Comparison of ENCODE assay signal across 8 mouse cellular contexts in genomic region chr11:24414804-24415203, GRCm38 (mm10).
DNase-seq lines count a peak whose midpoint lies in the region; ATAC-seq and TF ChIP-seq lines count a peak whose summit lies in the region.

No protein-coding gene starts in this region.

- peak; percentile 44 to 65 (median 60); a peak in 5 of 6 replicates for TF ChIP-seq CTCF in MEL (IDR thresholded peaks at IDR 0.05 in 2 of 3, conservative IDR thresholded peaks at IDR 0.05 in 1 of 3; ENCODE audit: control insufficient read depth in 1 of 3, insufficient read depth in 1 of 3, low read depth in 2 of 3, low read length in 3 of 3, poor library complexity in 1 of 3, severe bottlenecking in 1 of 3)

- no peak overlapping the region for H3K4me2 ChIP-seq in forebrain, embryonic 14.5 days (ENCODE audit: low read length)
- no peak overlapping the region for H3K4me2 ChIP-seq in forebrain, embryonic 12.5 days

- H3K4me3 ChIP-seq in forebrain, embryonic 14.5 days (ENCODE audit: low read depth, low read length): no peak overlapping the region
- no peak overlapping the region for H3K4me3 ChIP-seq in forebrain, embryonic 12.5 days (replicated peaks)
- H3K4me3 ChIP-seq in MEL (ENCODE audit: control insufficient read depth in 1 of 2, insufficient read depth in 1 of 2, low read depth in 2 of 2, low read length in 2 of 2): no peak overlapping the region

- no peaks in the 10 kb centered on the region; the same call in 1 of the 2 replicates for H3K9me3 ChIP-seq in forebrain, embryonic 14.5 days (replicated peaks; ENCODE audit: control insufficient read depth, low read length)
- H3K9me3 ChIP-seq in forebrain, embryonic 12.5 days: peaks cover 8% of the 10 kb centered on the region; the same call in 1 of the 2 replicates
- no peaks in the 10 kb centered on the region for H3K9me3 ChIP-seq in MEL (replicated peaks; ENCODE audit: insufficient read depth, low read length)

- H3K36me3 ChIP-seq in forebrain, embryonic 14.5 days (ENCODE audit: control insufficient read depth, insufficient read depth, low read length): no peaks in the 10 kb centered on the region
- H3K36me3 ChIP-seq in forebrain, embryonic 12.5 days (replicated peaks): no peaks in the 10 kb centered on the region
- no peaks in the 10 kb centered on the region for H3K36me3 ChIP-seq in MEL (ENCODE audit: control insufficient read depth in 1 of 2, insufficient read depth in 2 of 2, low read length in 2 of 2)

- no peaks in the 10 kb centered on the region for H3K79me2 ChIP-seq in MEL (ENCODE audit: control insufficient read depth, insufficient read depth, low read length, poor library complexity)

- TF ChIP-seq EP300 in MEL (IDR thresholded peaks at IDR 0.05; ENCODE audit: low read depth in 1 of 2, low read length in 2 of 2): no peak

- no peak for TF ChIP-seq POLR2A in MEL (IDR thresholded peaks at IDR 0.05; ENCODE audit: control insufficient read depth in 1 of 2, insufficient read depth in 1 of 2, low read depth in 1 of 2, low read length in 2 of 2, poor library complexity in 1 of 2)

- no peaks in the 10 kb centered on the region for H3K27me3 ChIP-seq in forebrain, embryonic 14.5 days (replicated peaks; ENCODE audit: control insufficient read depth, insufficient read depth, low read length)
- H3K27me3 ChIP-seq in forebrain, embryonic 12.5 days: no peaks in the 10 kb centered on the region
- H3K27me3 ChIP-seq in MEL (ENCODE audit: control insufficient read depth in 1 of 2, insufficient read depth in 2 of 2, low read length in 2 of 2): no peaks in the 10 kb centered on the region

- TF ChIP-seq RAD21 in MEL (IDR thresholded peaks at IDR 0.05; ENCODE audit: low read depth, low read length): peak; percentile 64

- intact Hi-C loops in left cerebral cortex, postnatal 14 days (cut with DNase I): no loop called here
- intact Hi-C loops in left cerebral cortex, postnatal 36 days (cut with DNase I): no loop called here

- no peak overlapping the region for H3K27ac ChIP-seq in forebrain, embryonic 14.5 days (ENCODE audit: low read depth, low read length)
- no peak overlapping the region for H3K27ac ChIP-seq in forebrain, embryonic 12.5 days
- H3K27ac ChIP-seq in MEL (ENCODE audit: control insufficient read depth, low read depth, low read length): no peak overlapping the region

- H3K9ac ChIP-seq in forebrain, embryonic 14.5 days (ENCODE audit: low read length): no peak overlapping the region
- H3K9ac ChIP-seq in forebrain, embryonic 12.5 days: no peak overlapping the region
- no peak overlapping the region for H3K9ac ChIP-seq in MEL (ENCODE audit: control insufficient read depth, low read depth, low read length, poor library complexity, severe bottlenecking)

- peak; percentile 55; the same call in 1 of the 2 replicates for ATAC-seq in forebrain, embryonic 14.5 days
- ATAC-seq in forebrain, embryonic 12.5 days (ENCODE audit: low FRiP score): no peak
- ATAC-seq in monocyte, adult 5-6 weeks (replicated peaks; ENCODE audit: insufficient number of reproducible peaks, low FRiP score, low TSS enrichment, poor library complexity, severe bottlenecking): no peak; the same call in 1 of the 2 replicates

- peak; percentile 63 for DNase-seq in forebrain, embryonic 14.5 days (ENCODE audit: low spot score)
- peak; percentile 6 to 41 for DNase-seq in left cerebral cortex, postnatal 14 days (ENCODE audit: low spot score in 2 of 2)
- no peak for DNase-seq in left cerebral cortex, postnatal 36 days (ENCODE audit: low spot score in 2 of 2)
- peak; percentile 54 for DNase-seq in MEL (ENCODE audit: low read depth, low spot score)
- peak; percentile 29 for DNase-seq in induced T-regulatory cell, adult 2 months (ENCODE audit: low read depth)
- DNase-seq in urinary bladder, adult 18-20 months (ENCODE audit: low spot score in 2 of 2): no peak

- no peaks in the 10 kb centered on the region for H3K4me1 ChIP-seq in forebrain, embryonic 14.5 days (ENCODE audit: control insufficient read depth, insufficient read depth, low read length)
- no peaks in the 10 kb centered on the region for H3K4me1 ChIP-seq in forebrain, embryonic 12.5 days
- H3K4me1 ChIP-seq in MEL (ENCODE audit: control insufficient read depth in 1 of 2, insufficient read depth in 2 of 2, low read length in 2 of 2): no peaks in the 10 kb centered on the region

TF ChIP-seq in MEL, 35 proteins besides CTCF, POLR2A, EP300 and RAD21:
- TF ChIP-seq ZKSCAN1 (IDR thresholded peaks at IDR 0.05; ENCODE audit: low read depth, low read length) (no peak), UBTF (IDR thresholded peaks at IDR 0.05; ENCODE audit: borderline replicate concordance, insufficient read depth, low read depth, low read length) (no peak), GABPA (IDR thresholded peaks at IDR 0.05; ENCODE audit: low read depth, low read length) (no peak), MXI1 (IDR thresholded peaks at IDR 0.05; ENCODE audit: low read depth, low read length) (no peak), SMC3 (IDR thresholded peaks at IDR 0.05; ENCODE audit: low read depth, low read length) (peak; percentile 58), HCFC1 (IDR thresholded peaks at IDR 0.05; ENCODE audit: low read depth, low read length) (no peak), ZC3H11A (IDR thresholded peaks at IDR 0.05; ENCODE audit: low read depth, low read length) (peak; percentile 56; the same call in 1 of the 2 replicates)

Comparison
In these comparisons a context has a peak if more than half of its experiments do, and no peak if none do; other contexts are left out.
1. DNase-seq: peak in forebrain, embryonic 14.5 days (single experiment), left cerebral cortex, postnatal 14 days (2 of 2), MEL (single experiment) and induced T-regulatory cell, adult 2 months (single experiment); none in left cerebral cortex, postnatal 36 days (0 of 2) and urinary bladder, adult 18-20 months (0 of 2).